Mouse (Mus musculus) erythroblast, embryonic 14.5 days (primary cell): ENCODE data around the gene Ppp1r9a.

Source experiments
- GATA1 ChIP-seq: IDR thresholded peaks from 2 replicates; pipeline ENCODE4 v1.6.1; 2012; ENCODE audit warnings: low read length, inconsistent platforms, mixed read lengths
- TAL1 ChIP-seq: IDR thresholded peaks from 3 replicates; pipeline ENCODE4 v1.6.1; 2012; ENCODE audit warnings: low read length, inconsistent platforms, mixed read lengths

- no peak for TF ChIP-seq GATA1
- TF ChIP-seq TAL1, result no peak
Measured at GRCm38 (mm10) chr6:4978897-4979296, 76.2 kb downstream of the Ppp1r9a start.
